Mouse (Mus musculus): ENCODE measurements around the gene Efcab8.

GRCm38 (mm10) chr2:153747994-153748393 lies 31.7 kb upstream of the Efcab8 start:
- TF ChIP-seq GATA1 (IDR thresholded peaks at IDR 0.05; ENCODE audit: low read length): no peak
- TF ChIP-seq TAL1 (IDR thresholded peaks at IDR 0.05; ENCODE audit: low read length): no peak

Measured in erythroblast, embryonic 14.5 days (primary cell).